Comparison of ENCODE assay signal across 13 mouse cellular contexts in the genomic region with DNA sequence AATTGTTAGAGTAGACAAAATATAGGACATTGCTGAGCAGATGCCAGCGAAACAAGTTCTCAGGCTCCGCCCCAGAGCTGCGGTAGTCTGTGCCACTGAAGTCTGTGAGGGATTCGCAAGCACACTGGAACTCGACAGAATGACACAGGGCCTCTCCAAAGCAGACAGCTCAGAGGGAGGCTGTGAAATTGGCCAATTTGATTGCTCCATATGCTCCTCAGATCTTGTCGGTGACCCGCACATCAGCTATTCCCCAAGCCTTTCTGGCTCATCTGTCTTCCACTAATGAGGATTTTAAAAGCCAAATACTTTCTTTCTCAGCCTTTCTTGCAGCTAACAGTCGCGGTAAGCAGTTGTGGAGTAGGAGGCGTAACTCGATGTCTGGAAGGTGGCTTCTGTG.
DNase-seq lines count a peak whose midpoint lies in the region.
"Had no signal": no experiment of that assay in that cellular context is flagged by ENCODE, and none has a peak within 500 bp of the region (broad histone marks: within the 10 kb centered on the region; RNA-seq: fewer than 3 reads in every experiment).

No protein-coding gene starts in this region.

- peak; percentile 9 for DNase-seq in embryo, embryonic 10 days (ENCODE audit: low spot score)
- no peak for DNase-seq in embryo, embryonic 11 days
- peak; percentile 15 to 18 for DNase-seq in layer of hippocampus, postnatal 36 days
- no peak for DNase-seq in layer of hippocampus, adult 9-10 months (ENCODE audit: low spot score)
- peak; percentile 4 to 7 for DNase-seq in right cerebral cortex, adult 2 months (ENCODE audit: low spot score in 2 of 2)
- DNase-seq in right cerebral cortex, postnatal 36 days (ENCODE audit: low spot score in 2 of 2) = no peak
- peak; percentile 40 for DNase-seq in retina, postnatal 1 day
- DNase-seq in urinary bladder, adult 18-20 months (ENCODE audit: low spot score in 2 of 2) = no peak
- DNase-seq: cerebellum, adult 18-20 months; heart, postnatal 10 days; lung, postnatal 14 days; right cerebral cortex, postnatal 4 days; thymus, adult 2 months had no signal

Comparison
In these comparisons a context has a peak if more than half of its experiments do, and no peak if none do; other contexts are left out.
1. DNase-seq: peak in embryo, embryonic 10 days (single experiment), layer of hippocampus, postnatal 36 days (2 of 2), right cerebral cortex, adult 2 months (2 of 2) and retina, postnatal 1 day (single experiment); none in embryo, embryonic 11 days (single experiment), layer of hippocampus, adult 9-10 months (single experiment), right cerebral cortex, postnatal 36 days (0 of 2) and urinary bladder, adult 18-20 months (0 of 2).